Mouse (Mus musculus): ENCODE results near the gene Tsr1. TPM values are rescaled to one million over a fixed set of nuclear protein-coding genes. Genes with fewer than 3 reads are reported as not detected.

Tsr1 gene
- total RNA-seq, 2 experiments from 2014 or later, result 10.0 to 13.9 TPM

- no peak for ATAC-seq (replicated peaks; ENCODE audit: low FRiP score, poor library complexity, severe bottlenecking)
These were observed 59.7 kb downstream of the Tsr1 start for GRCm38 (mm10) chr11:74957600-74957999.

Other genes starting within 250 kb of the Tsr1 start
- gene Cluh, start 248.6 kb upstream of the Tsr1 start, total RNA-seq (2015; ENCODE audit: low replicate concordance), result 7.3 and 8.2 TPM in 2 replicates
- gene Cluh, start 248.6 kb upstream of the Tsr1 start, total RNA-seq (2017; ENCODE audit: low replicate concordance), result 4.1 and 4.5 TPM in 2 replicates
- gene Pafah1b1, start 173.4 kb upstream of the Tsr1 start, total RNA-seq (2015; ENCODE audit: low replicate concordance), result 67.9 and 70.7 TPM in 2 replicates
- gene Pafah1b1, start 173.4 kb upstream of the Tsr1 start, total RNA-seq (2017; ENCODE audit: low replicate concordance), result 95.6 and 112 TPM in 2 replicates
- 1.3 and 2.5 TPM in 2 replicates for gene Mettl16, start 127.2 kb upstream of the Tsr1 start, total RNA-seq (2015; ENCODE audit: low replicate concordance)
- gene Mettl16, start 127.2 kb upstream of the Tsr1 start, total RNA-seq (2017; ENCODE audit: low replicate concordance), result 9.7 and 15.3 TPM in 2 replicates
- gene Mnt, start 67.2 kb upstream of the Tsr1 start, total RNA-seq (2015; ENCODE audit: low replicate concordance), result 1.3 and 2.1 TPM in 2 replicates
- 0.68 and 2.1 TPM in 2 replicates for gene Mnt, start 67.2 kb upstream of the Tsr1 start, total RNA-seq (2017; ENCODE audit: low replicate concordance)
- 0.96 TPM in 1 of 2 replicates, not detected in the other for gene Sgsm2, start 1.0 kb upstream of the Tsr1 start, total RNA-seq (2015; ENCODE audit: low replicate concordance)
- 0.14 and 0.43 TPM in 2 replicates for gene Sgsm2, start 1.0 kb upstream of the Tsr1 start, total RNA-seq (2017; ENCODE audit: low replicate concordance)
- gene Smg6, start 27.8 kb downstream of the Tsr1 start, total RNA-seq (2015; ENCODE audit: low replicate concordance), result 68.8 and 80.9 TPM in 2 replicates
- 157 and 187 TPM in 2 replicates for gene Smg6, start 27.8 kb downstream of the Tsr1 start, total RNA-seq (2017; ENCODE audit: low replicate concordance)
- 9.4 and 17.6 TPM in 2 replicates for gene Srr, start 27.9 kb downstream of the Tsr1 start, total RNA-seq (2015; ENCODE audit: low replicate concordance)
- gene Srr, start 27.9 kb downstream of the Tsr1 start, total RNA-seq (2017; ENCODE audit: low replicate concordance), result 5.6 and 7.0 TPM in 2 replicates